ENCODE assay signal across 24 mouse cellular contexts in genomic region chr11:34117581-34117980, GRCm38 (mm10). TPM values are rescaled to one million over a fixed set of nuclear protein-coding genes. Genes with fewer than 3 reads are reported as not detected.
A peak's percentile ranks its signal among the peaks of the same experiment; 100 is the strongest.
DNase-seq lines count a peak whose midpoint lies in the region; ATAC-seq and TF ChIP-seq lines count a peak whose summit lies in the region.
"Had no signal": no experiment of that assay in that cellular context is flagged by ENCODE, and none has a peak within 500 bp of the region (broad histone marks: within the 10 kb centered on the region; RNA-seq: fewer than 3 reads in every experiment).

No protein-coding gene starts in this region.

- TF ChIP-seq EP300 in MEL (IDR thresholded peaks at IDR 0.05; ENCODE audit: low read depth in 1 of 2, low read length in 2 of 2) = no peak; a peak in 1 of 4 replicates

- 77% methylated on average over 3 of the region's 3 CpGs for WGBS in kidney, embryonic 16.5 days

- no peak for TF ChIP-seq RAD21 in MEL (IDR thresholded peaks at IDR 0.05; ENCODE audit: low read depth, low read length)

- no peak overlapping the region for H3K27ac ChIP-seq in MEL (ENCODE audit: control insufficient read depth, low read depth, low read length)
- no peak overlapping the region for H3K27ac ChIP-seq in kidney, embryonic 16.5 days (ENCODE audit: low read length)

- H3K79me2 ChIP-seq in MEL (ENCODE audit: control insufficient read depth, insufficient read depth, low read length, poor library complexity) = no peaks in the 10 kb centered on the region

- no peaks in the 10 kb centered on the region for H3K9me3 ChIP-seq in MEL (replicated peaks; ENCODE audit: insufficient read depth, low read length)
- H3K9me3 ChIP-seq in kidney, embryonic 16.5 days (ENCODE audit: low read length) = no peaks in the 10 kb centered on the region

- no peak for TF ChIP-seq CTCF in MEL (IDR thresholded peaks at IDR 0.05 in 2 of 3, conservative IDR thresholded peaks at IDR 0.05 in 1 of 3; ENCODE audit: control insufficient read depth in 1 of 3, insufficient read depth in 1 of 3, low read depth in 2 of 3, low read length in 3 of 3, poor library complexity in 1 of 3, severe bottlenecking in 1 of 3)

- no peak overlapping the region for H3K9ac ChIP-seq in MEL (ENCODE audit: control insufficient read depth, low read depth, low read length, poor library complexity, severe bottlenecking)
- no peak overlapping the region for H3K9ac ChIP-seq in kidney, embryonic 16.5 days (replicated peaks; ENCODE audit: low read length)

- no peak for TF ChIP-seq POLR2A in MEL (IDR thresholded peaks at IDR 0.05; ENCODE audit: control insufficient read depth in 1 of 2, insufficient read depth in 1 of 2, low read depth in 1 of 2, low read length in 2 of 2, poor library complexity in 1 of 2)

- H3K4me1 ChIP-seq in MEL (ENCODE audit: control insufficient read depth in 1 of 2, insufficient read depth in 2 of 2, low read length in 2 of 2) = peaks cover 18 to 40% of the 10 kb centered on the region in 2 experiments
- H3K4me1 ChIP-seq in kidney, embryonic 16.5 days (ENCODE audit: insufficient read depth, low read length) = no peaks in the 10 kb centered on the region

- H3K27me3 ChIP-seq in MEL (ENCODE audit: control insufficient read depth in 1 of 2, insufficient read depth in 2 of 2, low read length in 2 of 2) = no peaks in the 10 kb centered on the region
- H3K27me3 ChIP-seq in kidney, embryonic 16.5 days (ENCODE audit: insufficient read depth, low read length) = no peaks in the 10 kb centered on the region
- H3K27me3 ChIP-seq: CH12.LX had no signal

- DNase-seq in MEL (ENCODE audit: low read depth, low spot score) = no peak
- peak; percentile 14 for DNase-seq in induced T-regulatory cell, adult 2 months (ENCODE audit: low read depth)
- no peak for DNase-seq in cerebellum, adult 8-10 months
- DNase-seq: adrenal gland, adult 2 months; adrenal gland, adult 8-10 months; adrenal gland, postnatal 10 days; adrenal gland, postnatal 14 days; adrenal gland, postnatal 25 days; adrenal gland, postnatal 36 days; B cell, adult 2 months; cerebellum, adult 11 months; cerebellum, adult 11-12 months; cerebellum, adult 18-20 months; cerebellum, adult 2 months had no signal

- no peak for ATAC-seq in kidney, embryonic 16.5 days (ENCODE audit: low FRiP score, low TSS enrichment)
- ATAC-seq: activated CD4-positive, CD25-positive, alpha-beta regulatory T cell, adult 4 months; CD4-positive, CD25-positive, alpha-beta regulatory T cell, adult 4 months; Patski had no signal

- H3K4me2 ChIP-seq in kidney, embryonic 16.5 days (replicated peaks; ENCODE audit: low read depth, low read length) = no peak overlapping the region

- H3K36me3 ChIP-seq in MEL (ENCODE audit: control insufficient read depth in 1 of 2, insufficient read depth in 2 of 2, low read length in 2 of 2) = peaks cover 0 to 32% of the 10 kb centered on the region in 2 experiments; a peak in 2 of 4 replicates
- H3K36me3 ChIP-seq in kidney, embryonic 16.5 days (ENCODE audit: insufficient read depth, low read length) = no peaks in the 10 kb centered on the region
- H3K36me3 ChIP-seq: G1E had no signal

- H3K4me3 ChIP-seq in MEL (ENCODE audit: control insufficient read depth in 1 of 2, insufficient read depth in 1 of 2, low read depth in 2 of 2, low read length in 2 of 2) = no peak overlapping the region
- H3K4me3 ChIP-seq in kidney, embryonic 16.5 days (ENCODE audit: low read length) = no peak overlapping the region

TF ChIP-seq in MEL, 35 proteins besides CTCF, POLR2A, EP300 and RAD21:
- TF ChIP-seq GATA1 (IDR thresholded peaks at IDR 0.05; ENCODE audit: low read depth, low read length) = peak; percentile 75
- TF ChIP-seq ZNF384 (IDR thresholded peaks at IDR 0.05; ENCODE audit: low read depth, low read length) = peak; percentile 80
- TF ChIP-seq NRF1 (IDR thresholded peaks at IDR 0.05; ENCODE audit: insufficient read depth, low read depth, low read length, poor library complexity, severe bottlenecking) = no peak

RNA-seq across cellular contexts. Expression of gene 4930469K13Rik, which starts 19.2 kb away (rescaled TPM):
- 0.23 TPM in 1 of 2 replicates, not detected in the other for total RNA-seq in MEL (2012; rRNA removed)
- under 1 TPM in 1 of 2 experiments, not detected in 1; 0.29 TPM for polyA plus RNA-seq in MEL (2012; ENCODE audit: insufficient read depth in 1 of 2, insufficient read length in 2 of 2, low read depth in 1 of 2, low replicate concordance in 2 of 2, missing spikeins in 1 of 2)
- not detected in 2 replicates for polyA plus RNA-seq in kidney, embryonic 16.5 days (2015; fragmentation: Nextera tagmentation; extraction: Ambion mirVana)
- total RNA-seq: adrenal gland, adult 18-20 months; adrenal gland, adult 2 months; adrenal gland, adult 8-10 months; adrenal gland, postnatal 10 days; adrenal gland, postnatal 14 days; adrenal gland, postnatal 25 days; adrenal gland, postnatal 36 days; adrenal gland, postnatal 4 days; CH12.LX; ES-E14; G1E had no signal
- polyA plus RNA-seq: adrenal gland, adult 2 months; C2C12; cerebellum, adult 2 months; G1E; Patski had no signal
